Mouse (Mus musculus): ENCODE data around the gene Hap1. TPM values are rescaled to one million over a fixed set of nuclear protein-coding genes. Genes with fewer than 3 reads are reported as not detected.
A peak's percentile ranks its signal among the peaks of the same experiment; 100 is the strongest.

The Hap1 gene
- 6.0 and 6.3 TPM in 2 replicates for polyA plus RNA-seq (2014; fragmentation: Nextera tagmentation; extraction: Ambion mirVana)

- 2% methylated on average over 49 of the region's 49 CpGs for WGBS
- peaks cover 53% of the 10 kb centered on the region for H3K27me3 ChIP-seq (ENCODE audit: control insufficient read depth, insufficient read depth, low read length)
- H3K36me3 ChIP-seq (ENCODE audit: control insufficient read depth, insufficient read depth, low read length) = no peaks in the 10 kb centered on the region
- H3K9ac ChIP-seq (ENCODE audit: low read depth, low read length) = peak within 1 kb of the TSS; percentile 56
- H3K4me1 ChIP-seq (ENCODE audit: control insufficient read depth, insufficient read depth, low read length) = 0 out of 2 replicates have a peak, but pooled peaks cover 8% of the 10 kb centered on the region
- peak within 1 kb of the TSS; percentile 98 for H3K4me2 ChIP-seq (replicated peaks; ENCODE audit: low read depth, low read length)
- H3K4me3 ChIP-seq (ENCODE audit: low read length) = peak within 1 kb of the TSS; percentile 70
- no peak within 1 kb of the TSS for H3K27ac ChIP-seq (ENCODE audit: low read depth, low read length)
- no peaks in the 10 kb centered on the region for H3K9me3 ChIP-seq (ENCODE audit: control insufficient read depth, low read length)
- ATAC-seq (ENCODE audit: low FRiP score, low TSS enrichment) = peak; percentile 59; the same call in 1 of the 2 replicates
Observed at GRCm38 (mm10) chr11:100355972-100356818, at the start of gene Hap1. Hap1 (minus strand) TSS chr11:100356128.

- Histone ChIP-seq H3K4me2 (replicated peaks; ENCODE audit: low read depth, low read length) (no peak overlapping the region), H3K9ac (ENCODE audit: low read depth, low read length) (no peak overlapping the region), H3K4me3 (ENCODE audit: low read length) (no peak overlapping the region), H3K9me3 (ENCODE audit: control insufficient read depth, low read length) (no peaks in the 10 kb centered on the region), H3K4me1 (ENCODE audit: control insufficient read depth, insufficient read depth, low read length) (peaks cover 17% of the 10 kb centered on the region), H3K36me3 (ENCODE audit: control insufficient read depth, insufficient read depth, low read length) (peaks cover 14% of the 10 kb centered on the region), H3K27me3 (ENCODE audit: control insufficient read depth, insufficient read depth, low read length) (no peaks in the 10 kb centered on the region), H3K27ac (ENCODE audit: low read depth, low read length) (no peak overlapping the region)
- 95% methylated on average over 3 of the region's 3 CpGs for WGBS
- ATAC-seq (ENCODE audit: low FRiP score, low TSS enrichment) = no peak
Observed at GRCm38 (mm10) chr11:100404456-100405074, 48.6 kb upstream of the Hap1 start.

GRCm38 (mm10) chr11:100403445-100404134 lies 47.7 kb upstream of the Hap1 start:
- Histone ChIP-seq H3K9me3 (ENCODE audit: control insufficient read depth, low read length) (no peaks in the 10 kb centered on the region), H3K9ac (ENCODE audit: low read depth, low read length) (no peak overlapping the region), H3K27ac (ENCODE audit: low read depth, low read length) (no peak overlapping the region), H3K27me3 (ENCODE audit: control insufficient read depth, insufficient read depth, low read length) (no peaks in the 10 kb centered on the region), H3K4me1 (ENCODE audit: control insufficient read depth, insufficient read depth, low read length) (peaks cover 17% of the 10 kb centered on the region), H3K4me2 (replicated peaks; ENCODE audit: low read depth, low read length) (no peak overlapping the region), H3K36me3 (ENCODE audit: control insufficient read depth, insufficient read depth, low read length) (peaks cover 8% of the 10 kb centered on the region), H3K4me3 (ENCODE audit: low read length) (no peak overlapping the region)
- no peak for ATAC-seq (ENCODE audit: low FRiP score, low TSS enrichment)
- 44% methylated on average over 10 of the region's 10 CpGs for WGBS

- Histone ChIP-seq H3K4me3 (ENCODE audit: low read length) (no peak overlapping the region), H3K36me3 (ENCODE audit: control insufficient read depth, insufficient read depth, low read length) (peaks cover 4% of the 10 kb centered on the region; the same call in 1 of the 2 replicates), H3K9me3 (ENCODE audit: control insufficient read depth, low read length) (no peaks in the 10 kb centered on the region), H3K4me1 (ENCODE audit: control insufficient read depth, insufficient read depth, low read length) (peaks cover 17% of the 10 kb centered on the region), H3K27me3 (ENCODE audit: control insufficient read depth, insufficient read depth, low read length) (no peaks in the 10 kb centered on the region), H3K9ac (ENCODE audit: low read depth, low read length) (no peak overlapping the region), H3K27ac (ENCODE audit: low read depth, low read length) (no peak overlapping the region), H3K4me2 (replicated peaks; ENCODE audit: low read depth, low read length) (no peak overlapping the region)
- no peak for ATAC-seq (ENCODE audit: low FRiP score, low TSS enrichment)
- 52% methylated on average over 2 of the region's 2 CpGs for WGBS
Observed at GRCm38 (mm10) chr11:100402682-100403081, 46.8 kb upstream of the Hap1 start.

DNA sequence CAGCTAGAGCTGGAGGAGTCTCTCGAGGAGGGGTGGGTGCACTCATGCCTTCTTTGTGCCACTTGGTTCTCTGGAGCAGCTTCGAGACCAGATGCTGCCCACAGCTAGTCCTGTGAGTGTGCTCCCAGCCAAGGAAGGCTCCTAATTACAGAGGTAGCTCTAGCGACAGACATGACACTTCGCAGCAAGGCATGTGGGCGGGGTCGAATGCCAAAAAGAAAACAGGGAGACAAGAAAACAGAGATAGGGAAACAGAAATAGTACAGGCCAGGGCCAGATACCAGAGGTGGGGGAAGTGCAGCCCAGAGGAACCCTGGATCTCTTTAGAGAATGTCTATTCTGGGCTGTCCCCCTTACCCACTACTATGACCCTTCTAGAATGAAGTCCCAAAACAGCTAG lies 46.3 kb upstream of the Hap1 start:
- H3K27ac ChIP-seq (ENCODE audit: low read depth, low read length) = no peak overlapping the region
- peaks cover 3% of the 10 kb centered on the region; the same call in 1 of the 2 replicates for H3K36me3 ChIP-seq (ENCODE audit: control insufficient read depth, insufficient read depth, low read length)
- H3K9me3 ChIP-seq (ENCODE audit: control insufficient read depth, low read length) = no peaks in the 10 kb centered on the region
- H3K4me3 ChIP-seq (ENCODE audit: low read length) = no peak overlapping the region
- peaks cover 17% of the 10 kb centered on the region for H3K4me1 ChIP-seq (ENCODE audit: control insufficient read depth, insufficient read depth, low read length)
- ATAC-seq (ENCODE audit: low FRiP score, low TSS enrichment) = no peak
- H3K9ac ChIP-seq (ENCODE audit: low read depth, low read length) = no peak overlapping the region
- WGBS = 22% methylated on average over 6 of the region's 6 CpGs
- no peaks in the 10 kb centered on the region for H3K27me3 ChIP-seq (ENCODE audit: control insufficient read depth, insufficient read depth, low read length)
- no peak overlapping the region for H3K4me2 ChIP-seq (replicated peaks; ENCODE audit: low read depth, low read length)

GRCm38 (mm10) chr11:100400842-100401241 lies 44.9 kb upstream of the Hap1 start:
- no peaks in the 10 kb centered on the region for H3K36me3 ChIP-seq (ENCODE audit: control insufficient read depth, insufficient read depth, low read length)
- H3K27ac ChIP-seq (ENCODE audit: low read depth, low read length) = no peak overlapping the region
- no peak for ATAC-seq (ENCODE audit: low FRiP score, low TSS enrichment)
- peaks cover 17% of the 10 kb centered on the region for H3K4me1 ChIP-seq (ENCODE audit: control insufficient read depth, insufficient read depth, low read length)
- H3K27me3 ChIP-seq (ENCODE audit: control insufficient read depth, insufficient read depth, low read length) = no peaks in the 10 kb centered on the region
- no peak overlapping the region for H3K9ac ChIP-seq (ENCODE audit: low read depth, low read length)
- H3K4me3 ChIP-seq (ENCODE audit: low read length) = no peak overlapping the region
- WGBS = 61% methylated on average over 6 of the region's 6 CpGs
- no peaks in the 10 kb centered on the region for H3K9me3 ChIP-seq (ENCODE audit: control insufficient read depth, low read length)
- H3K4me2 ChIP-seq (replicated peaks; ENCODE audit: low read depth, low read length) = no peak overlapping the region

GRCm38 (mm10) chr11:100399727-100400538 lies 44.0 kb upstream of the Hap1 start:
- no peak overlapping the region for H3K4me2 ChIP-seq (replicated peaks; ENCODE audit: low read depth, low read length)
- 84% methylated on average over 12 of the region's 12 CpGs for WGBS
- no peaks in the 10 kb centered on the region for H3K27me3 ChIP-seq (ENCODE audit: control insufficient read depth, insufficient read depth, low read length)
- no peaks in the 10 kb centered on the region for H3K36me3 ChIP-seq (ENCODE audit: control insufficient read depth, insufficient read depth, low read length)
- no peak overlapping the region for H3K27ac ChIP-seq (ENCODE audit: low read depth, low read length)
- no peak overlapping the region for H3K9ac ChIP-seq (ENCODE audit: low read depth, low read length)
- H3K4me1 ChIP-seq (ENCODE audit: control insufficient read depth, insufficient read depth, low read length) = peaks cover 24% of the 10 kb centered on the region
- no peak for ATAC-seq (ENCODE audit: low FRiP score, low TSS enrichment)
- no peaks in the 10 kb centered on the region for H3K9me3 ChIP-seq (ENCODE audit: control insufficient read depth, low read length)
- no peak overlapping the region for H3K4me3 ChIP-seq (ENCODE audit: low read length)

DNA sequence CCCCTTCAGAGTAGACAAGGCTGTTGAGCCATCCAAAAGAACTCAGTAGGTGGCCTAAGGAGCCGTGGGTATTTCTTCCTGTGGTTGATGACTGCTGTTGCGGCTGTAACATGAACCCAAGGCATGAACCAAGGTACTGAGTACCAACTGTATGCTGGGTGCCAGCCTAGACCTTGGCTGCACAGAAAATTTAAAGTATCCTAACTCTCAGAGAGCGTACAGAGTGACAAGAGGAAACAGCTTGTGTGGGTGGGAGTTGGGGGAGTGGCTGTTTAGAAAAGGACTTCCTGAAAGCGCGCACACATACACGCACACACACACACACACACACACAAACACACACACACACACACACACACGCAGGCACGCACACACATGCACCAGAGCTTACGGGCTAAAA lies 43.4 kb upstream of the Hap1 start:
- H3K9ac ChIP-seq (ENCODE audit: low read depth, low read length) = no peak overlapping the region
- no peaks in the 10 kb centered on the region for H3K36me3 ChIP-seq (ENCODE audit: control insufficient read depth, insufficient read depth, low read length)
- no peaks in the 10 kb centered on the region for H3K27me3 ChIP-seq (ENCODE audit: control insufficient read depth, insufficient read depth, low read length)
- H3K4me2 ChIP-seq (replicated peaks; ENCODE audit: low read depth, low read length) = no peak overlapping the region
- no peak overlapping the region for H3K27ac ChIP-seq (ENCODE audit: low read depth, low read length)
- WGBS = 68% methylated on average over 9 of the region's 9 CpGs
- no peak overlapping the region for H3K4me3 ChIP-seq (ENCODE audit: low read length)
- ATAC-seq (ENCODE audit: low FRiP score, low TSS enrichment) = no peak
- no peaks in the 10 kb centered on the region for H3K9me3 ChIP-seq (ENCODE audit: control insufficient read depth, low read length)
- H3K4me1 ChIP-seq (ENCODE audit: control insufficient read depth, insufficient read depth, low read length) = peaks cover 30% of the 10 kb centered on the region

Measured in kidney, embryonic 14.5 days (tissue).